In the genomic region with DNA sequence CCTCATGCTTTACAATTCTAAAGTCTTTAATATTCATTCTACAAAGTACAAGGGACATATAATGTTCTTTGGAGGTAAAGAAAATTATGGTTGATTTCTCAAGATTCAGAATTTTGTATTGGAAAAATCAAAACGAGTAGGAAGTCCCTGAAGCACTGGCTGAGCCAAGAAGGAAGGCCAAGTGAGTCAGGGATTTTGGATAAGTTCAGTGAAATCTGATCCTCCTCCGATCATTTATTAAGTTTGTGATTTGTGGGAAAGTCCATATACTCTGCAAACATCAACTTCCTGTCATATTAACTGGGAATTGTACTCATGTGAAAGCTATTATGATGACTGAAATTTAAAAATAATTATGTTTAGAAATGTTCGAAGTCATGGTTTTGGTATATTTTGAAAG, we compare ENCODE assay signal across 17 mouse cellular contexts. TPM values are rescaled to one million over a fixed set of nuclear protein-coding genes. Genes with fewer than 3 reads are reported as not detected.
DNase-seq lines count a peak whose midpoint lies in the region; ATAC-seq lines count a peak whose summit lies in the region.
"Had no signal": no experiment of that assay in that cellular context is flagged by ENCODE, and none has a peak within 500 bp of the region (broad histone marks: within the 10 kb centered on the region; RNA-seq: fewer than 3 reads in every experiment).

No protein-coding gene starts in this region.

- WGBS in embryonic facial prominence, embryonic 14.5 days, result 54% methylated on average over 3 of the region's 3 CpGs
- 79% methylated on average over 3 of the region's 3 CpGs for WGBS in embryonic facial prominence, embryonic 10.5 days
- WGBS in lung, embryonic 16.5 days, result 52% methylated on average over 3 of the region's 3 CpGs

- no peak overlapping the region for H3K27ac ChIP-seq in embryonic facial prominence, embryonic 14.5 days (replicated peaks; ENCODE audit: low read depth, low read length)
- no peak overlapping the region for H3K27ac ChIP-seq in embryonic facial prominence, embryonic 10.5 days (replicated peaks)
- H3K27ac ChIP-seq in lung, embryonic 16.5 days (ENCODE audit: low read length), result no peak overlapping the region
- H3K27ac ChIP-seq: embryonic facial prominence, embryonic 13.5 days; liver, embryonic 13.5 days; lung, embryonic 15.5 days had no signal

- H3K4me1 ChIP-seq in embryonic facial prominence, embryonic 14.5 days (ENCODE audit: control insufficient read depth, insufficient read depth, low read length), result 0 out of 2 replicates have a peak, but pooled peaks cover 4% of the 10 kb centered on the region
- H3K4me1 ChIP-seq in embryonic facial prominence, embryonic 10.5 days, result peaks cover 7% of the 10 kb centered on the region; the same call in 1 of the 2 replicates
- H3K4me1 ChIP-seq in lung, embryonic 16.5 days (replicated peaks; ENCODE audit: control insufficient read depth, insufficient read depth, low read length), result peaks cover 7% of the 10 kb centered on the region; the same call in 1 of the 2 replicates
- H3K4me1 ChIP-seq: liver, embryonic 13.5 days; megakaryocyte, embryonic 14.5 days had no signal

- H3K36me3 ChIP-seq in embryonic facial prominence, embryonic 14.5 days (ENCODE audit: control insufficient read depth, insufficient read depth, low read length), result no peaks in the 10 kb centered on the region
- H3K36me3 ChIP-seq in embryonic facial prominence, embryonic 10.5 days (replicated peaks), result no peaks in the 10 kb centered on the region
- no peaks in the 10 kb centered on the region for H3K36me3 ChIP-seq in lung, embryonic 16.5 days (ENCODE audit: control insufficient read depth, insufficient read depth, low read length)
- H3K36me3 ChIP-seq: embryonic facial prominence, embryonic 13.5 days; liver, embryonic 13.5 days; lung, embryonic 15.5 days; neural tube, embryonic 13.5 days had no signal

- H3K9ac ChIP-seq in embryonic facial prominence, embryonic 14.5 days (ENCODE audit: low read depth, low read length), result no peak overlapping the region
- no peak overlapping the region for H3K9ac ChIP-seq in lung, embryonic 16.5 days (ENCODE audit: low read length)
- H3K9ac ChIP-seq: embryonic facial prominence, embryonic 13.5 days; liver, embryonic 13.5 days; lung, embryonic 15.5 days; neural tube, embryonic 13.5 days had no signal

- DNase-seq in embryonic facial prominence, embryonic 14.5 days (ENCODE audit: low spot score), result peak; percentile 66
- DNase-seq in embryonic facial prominence, embryonic 10.5 days (ENCODE audit: low spot score), result no peak
- DNase-seq in heart, adult 8-10 months (ENCODE audit: low spot score), result peak; percentile 42
- DNase-seq in heart, postnatal 4 days, result no peak
- no peak for DNase-seq in lung, postnatal 10 days
- no peak for DNase-seq in liver
- DNase-seq: kidney, adult 11 months; liver, embryonic 13.5 days; midbrain, embryonic 14.5 days; thymus, postnatal 36 days had no signal

- H3K9me3 ChIP-seq in embryonic facial prominence, embryonic 14.5 days (ENCODE audit: control insufficient read depth, low read length), result no peaks in the 10 kb centered on the region
- no peaks in the 10 kb centered on the region for H3K9me3 ChIP-seq in embryonic facial prominence, embryonic 10.5 days
- H3K9me3 ChIP-seq in lung, embryonic 16.5 days (ENCODE audit: control insufficient read depth, low read length), result no peaks in the 10 kb centered on the region
- H3K9me3 ChIP-seq: embryonic facial prominence, embryonic 13.5 days; liver, embryonic 13.5 days; lung, embryonic 15.5 days; megakaryocyte, embryonic 14.5 days; neural tube, embryonic 13.5 days had no signal

- H3K4me3 ChIP-seq in embryonic facial prominence, embryonic 14.5 days (ENCODE audit: low read depth, low read length), result no peak overlapping the region
- H3K4me3 ChIP-seq in embryonic facial prominence, embryonic 10.5 days, result no peak overlapping the region
- H3K4me3 ChIP-seq in lung, embryonic 16.5 days (ENCODE audit: low read length), result no peak overlapping the region
- H3K4me3 ChIP-seq: embryonic facial prominence, embryonic 13.5 days; liver, embryonic 13.5 days; lung, embryonic 15.5 days; megakaryocyte, embryonic 14.5 days; neural tube, embryonic 13.5 days had no signal

- H3K4me2 ChIP-seq in embryonic facial prominence, embryonic 14.5 days (ENCODE audit: low read depth, low read length), result no peak overlapping the region
- H3K4me2 ChIP-seq in lung, embryonic 16.5 days (ENCODE audit: low read depth, low read length), result no peak overlapping the region
- H3K4me2 ChIP-seq: embryonic facial prominence, embryonic 13.5 days; liver, embryonic 13.5 days; lung, embryonic 15.5 days had no signal

- no peak for ATAC-seq in embryonic facial prominence, embryonic 14.5 days (ENCODE audit: low read depth)
- ATAC-seq in lung, embryonic 16.5 days (ENCODE audit: low read depth), result peak; percentile 56; the same call in 1 of the 2 replicates

- H3K27me3 ChIP-seq in embryonic facial prominence, embryonic 14.5 days (replicated peaks; ENCODE audit: control insufficient read depth, insufficient read depth, low read length), result no peaks in the 10 kb centered on the region
- no peaks in the 10 kb centered on the region for H3K27me3 ChIP-seq in embryonic facial prominence, embryonic 10.5 days (replicated peaks; ENCODE audit: low read depth, poor library complexity, severe bottlenecking)
- no peaks in the 10 kb centered on the region for H3K27me3 ChIP-seq in lung, embryonic 16.5 days (ENCODE audit: control insufficient read depth, insufficient read depth, low read depth, low read length)
- H3K27me3 ChIP-seq: CH12.LX; embryonic facial prominence, embryonic 13.5 days; liver, embryonic 13.5 days; lung, embryonic 15.5 days; megakaryocyte, embryonic 14.5 days; neural tube, embryonic 13.5 days had no signal

RNA-seq across cellular contexts. Expression of a gene that starts 43.6 kb away (rescaled TPM):
- 10.3 and 10.4 TPM in 2 replicates for polyA plus RNA-seq in embryonic facial prominence, embryonic 14.5 days (2014; fragmentation: Nextera tagmentation; extraction: Ambion mirVana)
- polyA plus RNA-seq in embryonic facial prominence, embryonic 10.5 days (2016; fragmentation: Nextera tagmentation; extraction: Ambion mirVana), result 12.5 and 14.7 TPM in 2 replicates
- under 1 TPM; 0.17 to 0.82 (median 0.48) TPM for total RNA-seq in heart, adult 8-10 months (2022)
- under 1 TPM in 1 of 2 experiments, not detected in 1; 0.36 TPM for total RNA-seq in heart, postnatal 4 days (2021)
- 1.4 and 2.0 TPM in 2 replicates for polyA plus RNA-seq in lung, embryonic 16.5 days (2015; fragmentation: Nextera tagmentation; extraction: Ambion mirVana)
- total RNA-seq: CH12.LX, MEL had no signal

Comparison
In these comparisons a context has a peak if more than half of its experiments do, and no peak if none do; other contexts are left out.
1. DNase-seq: peak in embryonic facial prominence, embryonic 14.5 days (single experiment) and heart, adult 8-10 months (single experiment); none in embryonic facial prominence, embryonic 10.5 days (single experiment), heart, postnatal 4 days (single experiment), lung, postnatal 10 days (single experiment) and liver (single experiment).